Mouse (Mus musculus) embryonic facial prominence, embryonic 14.5 days (tissue): ENCODE measurements around the gene Epb41. TPM values are rescaled to one million over a fixed set of nuclear protein-coding genes. Genes with fewer than 3 reads are reported as not detected.

Experiments
- ATAC-seq: fragments of 200-750 bp; cut with Nextera tagmentation; 2 replicates; pipeline ENCODE4 v1.8.0; 2017; ENCODE audit warnings: low read depth, moderate number of reproducible peaks, moderate TSS enrichment
- DNase-seq: peaks from one replicate; pipeline ENCODE4 v3.0.0-alpha.2; 2015; ENCODE audit warnings: low spot score
- H3K27ac ChIP-seq: fragments of 300-500 bp; sonication (generic); replicated peaks from 2 replicates; pipeline ENCODE4 v1.5.1; 2014; ENCODE audit warnings: low read depth, mild to moderate bottlenecking, low read length, moderate library complexity
- H3K27me3 ChIP-seq: fragments of 300-500 bp; sonication (generic); replicated peaks from 2 replicates; pipeline ENCODE4 v1.6.1; 2014; ENCODE audit warnings: low read length; ENCODE audit not compliant: control insufficient read depth, insufficient read depth
- H3K36me3 ChIP-seq: fragments of 300-500 bp; sonication (generic); 2 replicates; pipeline ENCODE4 v1.6.1; 2014; ENCODE audit warnings: low read length, mixed read lengths; ENCODE audit not compliant: control insufficient read depth, insufficient read depth
- H3K4me1 ChIP-seq: fragments of 300-500 bp; sonication (generic); 2 replicates; pipeline ENCODE4 v1.6.1; 2014; ENCODE audit warnings: antibody characterized with exemption, low read length; ENCODE audit not compliant: control insufficient read depth, insufficient read depth
- H3K4me2 ChIP-seq: fragments of 300-500 bp; sonication (generic); 2 replicates; pipeline ENCODE4 v1.6.1; 2014; ENCODE audit warnings: low read depth, mild to moderate bottlenecking, low read length, moderate library complexity, mixed read lengths
- H3K4me3 ChIP-seq: fragments of 300-500 bp; sonication (generic); 2 replicates; pipeline ENCODE4 v1.5.1; 2014; ENCODE audit warnings: low read depth, mild to moderate bottlenecking, low read length
- H3K9ac ChIP-seq: fragments of 300-500 bp; sonication (generic); 2 replicates; pipeline ENCODE4 v1.6.1; 2014; ENCODE audit warnings: low read depth, mild to moderate bottlenecking, low read length, moderate library complexity, mixed read lengths
- H3K9me3 ChIP-seq: fragments of 300-500 bp; sonication (generic); 2 replicates; pipeline ENCODE4 v1.6.1; 2016; ENCODE audit warnings: low read length; ENCODE audit not compliant: control insufficient read depth
- WGBS: fragments of 180-500 bp; shearing (Covaris S2); extraction: QIAGEN DNeasy Blood & Tissue Kit; methylation state at CpG from one replicate; pipeline ENCODE4 v1.1.7; 2014; 5-methylcytosine and 5-hydroxymethylcytosine counted together
- polyA plus RNA-seq: library from polyadenylated mRNA; unstranded; fragments of >200 nt; fragmentation: Nextera tagmentation; extraction: Ambion mirVana; gene quantifications from 2 replicates; pipeline ENCODE4 v1.2.1, GENCODE M21; 2014

Epb41 gene
- polyA plus RNA-seq, 1 experiment from 2014 or later, result 65.1 TPM

- no peak for DNase-seq
- no peaks in the 10 kb centered on the region for H3K27me3 ChIP-seq
- H3K4me3 ChIP-seq, result no peak overlapping the region
- 33% methylated on average over 4 of the region's 4 CpGs for WGBS
- H3K36me3 ChIP-seq, result no peaks in the 10 kb centered on the region
- H3K9me3 ChIP-seq, result no peaks in the 10 kb centered on the region
- H3K4me1 ChIP-seq, result no peaks in the 10 kb centered on the region
- no peak overlapping the region for H3K27ac ChIP-seq
- no peak overlapping the region for H3K9ac ChIP-seq
- no peak overlapping the region for H3K4me2 ChIP-seq
- ATAC-seq, result no peak
These were observed 56.6 kb downstream of the Epb41 start for GRCm38 (mm10) chr4:132018547-132018946.

- H3K27me3 ChIP-seq, result no peaks in the 10 kb centered on the region
- no peak overlapping the region for H3K9ac ChIP-seq
- WGBS, result 74% methylated on average over 3 of the region's 3 CpGs
- H3K27ac ChIP-seq, result no peak overlapping the region
- no peak for DNase-seq
- H3K36me3 ChIP-seq, result no peaks in the 10 kb centered on the region
- no peak overlapping the region for H3K4me3 ChIP-seq
- H3K4me2 ChIP-seq, result no peak overlapping the region
- no peak for ATAC-seq
- no peaks in the 10 kb centered on the region for H3K9me3 ChIP-seq
- H3K4me1 ChIP-seq, result no peaks in the 10 kb centered on the region
These were observed 59.7 kb downstream of the Epb41 start for GRCm38 (mm10) chr4:132015374-132015773.

- 67% methylated on average over 3 of the region's 3 CpGs for WGBS
- Histone ChIP-seq H3K4me3 (no peak overlapping the region), H3K9ac (no peak overlapping the region), H3K27ac (no peak overlapping the region), H3K27me3 (no peaks in the 10 kb centered on the region), H3K4me1 (no peaks in the 10 kb centered on the region), H3K9me3 (no peaks in the 10 kb centered on the region), H3K4me2 (no peak overlapping the region), H3K36me3 (peaks cover 3% of the 10 kb centered on the region; the same call in 1 of the 2 replicates)
- ATAC-seq (no peak), DNase-seq (peak; percentile 32)
These were observed 63.5 kb downstream of the Epb41 start for GRCm38 (mm10) chr4:132011619-132012018.

GRCm38 (mm10) chr4:132010416-132010815 is 64.7 kb downstream of the Epb41 start:
- no peaks in the 10 kb centered on the region for H3K9me3 ChIP-seq
- ATAC-seq (no peak), DNase-seq (no peak)
- H3K27ac ChIP-seq, result no peak overlapping the region
- peaks cover 13% of the 10 kb centered on the region for H3K36me3 ChIP-seq
- no peak overlapping the region for H3K4me3 ChIP-seq
- H3K4me1 ChIP-seq, result no peaks in the 10 kb centered on the region
- H3K9ac ChIP-seq, result no peak overlapping the region
- H3K27me3 ChIP-seq, result no peaks in the 10 kb centered on the region
- H3K4me2 ChIP-seq, result no peak overlapping the region
- 71% methylated on average over 8 of the region's 8 CpGs for WGBS

GRCm38 (mm10) chr4:132008191-132008590 is 66.9 kb downstream of the Epb41 start:
- H3K9ac ChIP-seq, result no peak overlapping the region
- no peak overlapping the region for H3K4me2 ChIP-seq
- H3K4me1 ChIP-seq, result no peaks in the 10 kb centered on the region
- no peak for DNase-seq
- no peaks in the 10 kb centered on the region for H3K27me3 ChIP-seq
- H3K9me3 ChIP-seq, result no peaks in the 10 kb centered on the region
- H3K36me3 ChIP-seq, result peaks cover 29% of the 10 kb centered on the region
- no peak overlapping the region for H3K4me3 ChIP-seq
- 70% methylated on average over 5 of the region's 5 CpGs for WGBS
- no peak for ATAC-seq
- H3K27ac ChIP-seq, result no peak overlapping the region

- 83% methylated on average over 7 of the region's 7 CpGs for WGBS
- no peak for DNase-seq
- Histone ChIP-seq H3K4me1 (no peaks in the 10 kb centered on the region), H3K36me3 (peaks cover 35% of the 10 kb centered on the region), H3K27ac (no peak overlapping the region), H3K9me3 (no peaks in the 10 kb centered on the region), H3K4me2 (no peak overlapping the region), H3K27me3 (no peaks in the 10 kb centered on the region), H3K9ac (no peak overlapping the region), H3K4me3 (no peak overlapping the region)
- no peak for ATAC-seq
These were observed 68.0 kb downstream of the Epb41 start for GRCm38 (mm10) chr4:132007123-132007522.

GRCm38 (mm10) chr4:131998641-131999040 is 76.5 kb downstream of the Epb41 start:
- H3K9me3 ChIP-seq, result no peaks in the 10 kb centered on the region
- H3K36me3 ChIP-seq, result peaks cover 39% of the 10 kb centered on the region
- H3K27me3 ChIP-seq, result no peaks in the 10 kb centered on the region
- 87% methylated on average over 7 of the region's 7 CpGs for WGBS
- H3K4me1 ChIP-seq, result no peaks in the 10 kb centered on the region
- no peak overlapping the region for H3K27ac ChIP-seq
- DNase-seq (no peak), ATAC-seq (no peak)
- no peak overlapping the region for H3K4me3 ChIP-seq
- no peak overlapping the region for H3K4me2 ChIP-seq
- no peak overlapping the region for H3K9ac ChIP-seq

GRCm38 (mm10) chr4:131997476-131997875 is 77.6 kb downstream of the Epb41 start:
- ATAC-seq (no peak), DNase-seq (no peak)
- no peak overlapping the region for H3K4me3 ChIP-seq
- peaks cover 31% of the 10 kb centered on the region for H3K36me3 ChIP-seq
- no peak overlapping the region for H3K4me2 ChIP-seq
- 77% methylated on average over 5 of the region's 5 CpGs for WGBS
- 0 out of 2 replicates have a peak overlapping the region, but pooled peaks have one; percentile 15 for H3K27ac ChIP-seq
- no peaks in the 10 kb centered on the region for H3K27me3 ChIP-seq
- no peaks in the 10 kb centered on the region for H3K4me1 ChIP-seq
- H3K9me3 ChIP-seq, result no peaks in the 10 kb centered on the region
- H3K9ac ChIP-seq, result no peak overlapping the region

GRCm38 (mm10) chr4:131996985-131997384 is 78.1 kb downstream of the Epb41 start:
- Histone ChIP-seq H3K36me3 (peaks cover 31% of the 10 kb centered on the region), H3K4me3 (no peak overlapping the region), H3K27ac (0 out of 2 replicates have a peak overlapping the region, but pooled peaks have one; percentile 15), H3K4me2 (no peak overlapping the region), H3K4me1 (no peaks in the 10 kb centered on the region), H3K9me3 (no peaks in the 10 kb centered on the region), H3K27me3 (no peaks in the 10 kb centered on the region), H3K9ac (no peak overlapping the region)
- WGBS, result 60% methylated on average over 5 of the region's 5 CpGs
- DNase-seq, result no peak
- no peak for ATAC-seq
